Comparison of ENCODE assay signal across 7 mouse cellular contexts in the genomic region with DNA sequence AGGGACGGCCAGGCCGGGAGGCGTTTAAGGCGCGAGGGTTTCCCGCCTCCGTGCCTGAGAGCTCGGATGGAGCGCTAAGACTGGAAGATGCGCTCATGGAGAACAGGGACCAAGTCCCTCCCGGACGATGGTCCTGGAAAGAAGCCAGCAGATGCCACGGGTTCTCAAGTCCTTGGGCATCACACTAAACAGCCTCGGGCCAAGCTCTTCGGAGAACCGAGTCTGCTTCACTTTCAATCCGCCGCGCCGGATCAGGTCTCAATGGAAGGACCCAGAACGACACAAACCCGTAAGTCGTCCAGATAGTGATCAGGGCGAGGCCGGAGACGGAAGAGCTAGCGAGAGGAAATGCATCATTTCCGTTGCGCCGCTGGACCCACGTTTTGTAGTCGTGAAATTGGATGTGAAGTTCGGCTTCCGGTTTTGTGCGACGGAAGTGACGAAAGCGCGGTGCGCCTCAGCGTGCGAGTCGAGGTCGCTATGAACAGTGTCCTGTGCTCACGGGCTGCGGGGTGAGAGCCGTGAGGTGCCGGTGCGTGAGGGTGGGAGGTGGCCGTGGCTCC. TPM values are rescaled to one million over a fixed set of nuclear protein-coding genes. Genes with fewer than 3 reads are reported as not detected.
DNase-seq lines count a peak whose midpoint lies in the region; ATAC-seq lines count a peak whose summit lies in the region.

TSS of gene BC003965 (plus strand) at position 426 of the 563 bp plus-strand sequence.

- no peaks in the 10 kb centered on the region for H3K36me3 ChIP-seq in intestine, embryonic 15.5 days
- H3K36me3 ChIP-seq in midbrain, embryonic 10.5 days = 0 out of 2 replicates have a peak, but pooled peaks cover 7% of the 10 kb centered on the region

- H3K4me1 ChIP-seq in intestine, embryonic 15.5 days (replicated peaks) = peaks cover 15% of the 10 kb centered on the region
- H3K4me1 ChIP-seq in midbrain, embryonic 10.5 days = peaks cover 44% of the 10 kb centered on the region

- no peaks in the 10 kb centered on the region for H3K9me3 ChIP-seq in intestine, embryonic 15.5 days
- no peaks in the 10 kb centered on the region for H3K9me3 ChIP-seq in midbrain, embryonic 10.5 days (replicated peaks)

- H3K27ac ChIP-seq in intestine, embryonic 15.5 days = peak within 1 kb of the TSS; percentile 91
- H3K27ac ChIP-seq in midbrain, embryonic 10.5 days (replicated peaks) = peak within 1 kb of the TSS; percentile 91

- no peaks in the 10 kb centered on the region for H3K27me3 ChIP-seq in intestine, embryonic 15.5 days (replicated peaks)
- H3K27me3 ChIP-seq in midbrain, embryonic 10.5 days (ENCODE audit: low read depth, poor library complexity, severe bottlenecking) = 0 out of 2 replicates have a peak, but pooled peaks cover 8% of the 10 kb centered on the region

- peak; percentile 90 for ATAC-seq in intestine, embryonic 15.5 days

- peak within 1 kb of the TSS; percentile 87 for H3K9ac ChIP-seq in intestine, embryonic 15.5 days

- DNase-seq in adrenal gland, adult 2 months = peak; percentile 97
- DNase-seq in embryo, embryonic 11.5 days (ENCODE audit: low read depth, low spot score) = peak; percentile 99
- peak; percentile 94 to 96 for DNase-seq in gastrocnemius, postnatal 36 days
- peak; percentile 99 for DNase-seq in left cerebral cortex, postnatal 25 days (ENCODE audit: low spot score in 2 of 2)
- peak; percentile 98 for DNase-seq in midbrain, embryonic 10.5 days (ENCODE audit: low spot score)
- peak; percentile 98 for DNase-seq in right cerebral cortex, postnatal 4 days

- under 1% methylated on average over 50 of the region's 50 CpGs for WGBS in intestine, embryonic 15.5 days
- WGBS in midbrain, embryonic 10.5 days = under 1% methylated on average over 50 of the region's 50 CpGs

- intact Hi-C loops in gastrocnemius, postnatal 36 days (cut with DNase I) = loop anchor here (5.0 kb wide), 1 partner anchor 67 kb away; the partner anchor contains the start of gene Telo2
- intact Hi-C loops in left cerebral cortex, postnatal 25 days (cut with DNase I) = loop anchor here (1.0 to 2.0 kb wide), 3 partner anchors 51 to 89 kb away; partner anchors contain the start of gene Clcn7

- peak within 1 kb of the TSS; percentile 89 for H3K4me3 ChIP-seq in intestine, embryonic 15.5 days (replicated peaks)
- peak within 1 kb of the TSS; percentile 99 for H3K4me3 ChIP-seq in midbrain, embryonic 10.5 days

- peak within 1 kb of the TSS; percentile 96 for H3K4me2 ChIP-seq in intestine, embryonic 15.5 days (replicated peaks)

RNA-seq across cellular contexts. Expression of gene BC003965, which starts in this region (rescaled TPM):
- total RNA-seq in adrenal gland, adult 2 months (2021) = 10 to 100 TPM; 16.7 to 24.4 TPM
- polyA plus RNA-seq in adrenal gland, adult 2 months (2012; rRNA removed) = 24.0 and 25.7 TPM in 2 replicates
- total RNA-seq in gastrocnemius, postnatal 36 days (2021) = 10 to 100 TPM; 12.3 to 13.8 TPM
- 37.4 and 39.5 TPM in 2 replicates for polyA plus RNA-seq in intestine, embryonic 15.5 days (2015; fragmentation: Nextera tagmentation; extraction: Ambion mirVana)
- 10 to 100 TPM; 19.9 to 21.3 TPM for total RNA-seq in left cerebral cortex, postnatal 25 days (2021)
- polyA plus RNA-seq in midbrain, embryonic 10.5 days (2016; fragmentation: Nextera tagmentation; extraction: Ambion mirVana) = 37.3 and 37.7 TPM in 2 replicates

Comparison
In these comparisons a context has a peak if more than half of its experiments do, and no peak if none do; other contexts are left out.
1. Peak in every context shown above with its lines: DNase-seq, ATAC-seq, H3K4me3 ChIP-seq and H3K27ac ChIP-seq.